Mouse (Mus musculus): ENCODE measurements at regions not wholly inside any gene's neighbourhood (a gene's known extent, or its start where the extent isn't known, plus 50 kb on each side); places are given as distances from the start of the nearest gene placed in this dataset.

GRCm38 (mm10) chr13:110929579-110929978 lies 325.2 kb upstream of the Actbl2 start:
- Histone ChIP-seq H3K27me3 (replicated peaks; ENCODE audit: control insufficient read depth, insufficient read depth, low read length) (no peaks in the 10 kb centered on the region), H3K4me1 (ENCODE audit: control insufficient read depth, insufficient read depth, low read length) (no peaks in the 10 kb centered on the region), H3K4me2 (ENCODE audit: low read depth, low read length) (no peak overlapping the region), H3K9me3 (ENCODE audit: control insufficient read depth, low read length) (no peaks in the 10 kb centered on the region), H3K27ac (replicated peaks; ENCODE audit: low read depth, low read length) (no peak overlapping the region), H3K9ac (ENCODE audit: low read depth, low read length) (no peak overlapping the region), H3K36me3 (ENCODE audit: control insufficient read depth, insufficient read depth, low read length) (no peaks in the 10 kb centered on the region), H3K4me3 (ENCODE audit: low read depth, low read length) (no peak overlapping the region)
- no peak for ATAC-seq (ENCODE audit: low read depth)
- WGBS, result 79% methylated on average over 1 of the region's 1 CpGs
- DNase-seq (ENCODE audit: low spot score), result no peak

DNA sequence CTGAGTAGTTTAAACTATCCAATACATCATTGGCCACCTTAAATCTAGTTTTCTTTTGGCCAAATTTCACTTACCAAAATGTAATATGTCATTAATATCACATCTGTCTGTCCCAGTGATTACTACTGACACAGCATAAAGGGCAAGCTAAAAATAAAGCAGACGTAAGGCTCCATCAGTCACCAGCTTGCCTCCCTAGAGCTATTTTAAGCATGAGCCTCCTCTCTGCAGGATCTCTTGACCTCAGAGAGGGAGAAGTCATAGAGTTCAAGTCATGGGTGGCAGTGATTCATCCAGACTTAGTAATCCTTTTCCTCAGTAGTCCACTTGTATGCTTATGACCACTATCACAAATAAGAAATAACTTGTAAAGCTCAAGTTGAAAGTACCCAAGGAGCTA lies 313.2 kb upstream of the Actbl2 start:
- Histone ChIP-seq H3K9ac (ENCODE audit: low read depth, low read length) (no peak overlapping the region), H3K4me3 (ENCODE audit: low read depth, low read length) (no peak overlapping the region), H3K4me2 (ENCODE audit: low read depth, low read length) (no peak overlapping the region), H3K36me3 (ENCODE audit: control insufficient read depth, insufficient read depth, low read length) (no peaks in the 10 kb centered on the region), H3K4me1 (ENCODE audit: control insufficient read depth, insufficient read depth, low read length) (peaks cover 11% of the 10 kb centered on the region; the same call in 1 of the 2 replicates), H3K27ac (replicated peaks; ENCODE audit: low read depth, low read length) (no peak overlapping the region), H3K27me3 (replicated peaks; ENCODE audit: control insufficient read depth, insufficient read depth, low read length) (no peaks in the 10 kb centered on the region), H3K9me3 (ENCODE audit: control insufficient read depth, low read length) (no peaks in the 10 kb centered on the region)
- DNase-seq (ENCODE audit: low spot score), result no peak
- WGBS, result 63% methylated on average over 1 of the region's 1 CpGs
- no peak for ATAC-seq (ENCODE audit: low read depth)

GRCm38 (mm10) chr13:110942986-110943644 lies 311.7 kb upstream of the Actbl2 start:
- ATAC-seq (ENCODE audit: low read depth), result no peak
- no peaks in the 10 kb centered on the region for H3K36me3 ChIP-seq (ENCODE audit: control insufficient read depth, insufficient read depth, low read length)
- H3K27ac ChIP-seq (replicated peaks; ENCODE audit: low read depth, low read length), result no peak overlapping the region
- H3K4me1 ChIP-seq (ENCODE audit: control insufficient read depth, insufficient read depth, low read length), result peaks cover 11% of the 10 kb centered on the region; the same call in 1 of the 2 replicates
- DNase-seq (ENCODE audit: low spot score), result no peak
- H3K9ac ChIP-seq (ENCODE audit: low read depth, low read length), result no peak overlapping the region
- H3K27me3 ChIP-seq (replicated peaks; ENCODE audit: control insufficient read depth, insufficient read depth, low read length), result no peaks in the 10 kb centered on the region
- H3K4me2 ChIP-seq (ENCODE audit: low read depth, low read length), result no peak overlapping the region
- no peak overlapping the region for H3K4me3 ChIP-seq (ENCODE audit: low read depth, low read length)
- WGBS, result 79% methylated on average over 4 of the region's 4 CpGs
- H3K9me3 ChIP-seq (ENCODE audit: control insufficient read depth, low read length), result no peaks in the 10 kb centered on the region

DNA sequence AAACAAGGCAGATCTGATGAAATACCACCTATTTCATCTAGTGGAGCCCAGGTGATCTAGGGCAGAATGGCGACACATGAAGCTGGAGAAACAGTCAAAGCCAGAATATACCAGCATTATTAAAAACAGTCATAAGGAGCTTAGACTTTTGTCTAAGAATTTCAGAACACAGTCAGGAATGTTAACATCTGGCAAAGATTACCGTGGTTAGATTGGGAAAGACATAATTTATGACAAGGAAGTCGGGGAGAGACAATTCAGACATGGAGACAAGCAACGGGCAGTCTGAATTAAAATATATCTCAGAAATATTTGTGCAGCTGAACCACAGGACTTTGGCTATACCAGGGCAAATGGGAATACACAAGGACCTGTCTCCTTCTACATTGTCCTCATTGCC lies 310.8 kb upstream of the Actbl2 start:
- Histone ChIP-seq H3K36me3 (ENCODE audit: control insufficient read depth, insufficient read depth, low read length) (no peaks in the 10 kb centered on the region), H3K9me3 (ENCODE audit: control insufficient read depth, low read length) (no peaks in the 10 kb centered on the region), H3K27me3 (replicated peaks; ENCODE audit: control insufficient read depth, insufficient read depth, low read length) (no peaks in the 10 kb centered on the region), H3K4me3 (ENCODE audit: low read depth, low read length) (no peak overlapping the region), H3K27ac (replicated peaks; ENCODE audit: low read depth, low read length) (no peak overlapping the region), H3K9ac (ENCODE audit: low read depth, low read length) (no peak overlapping the region), H3K4me2 (ENCODE audit: low read depth, low read length) (no peak overlapping the region), H3K4me1 (ENCODE audit: control insufficient read depth, insufficient read depth, low read length) (peaks cover 11% of the 10 kb centered on the region; the same call in 1 of the 2 replicates)
- ATAC-seq (ENCODE audit: low read depth) (no peak), DNase-seq (ENCODE audit: low spot score) (peak; percentile 54)
- WGBS, result 27% methylated on average over 4 of the region's 4 CpGs

DNA sequence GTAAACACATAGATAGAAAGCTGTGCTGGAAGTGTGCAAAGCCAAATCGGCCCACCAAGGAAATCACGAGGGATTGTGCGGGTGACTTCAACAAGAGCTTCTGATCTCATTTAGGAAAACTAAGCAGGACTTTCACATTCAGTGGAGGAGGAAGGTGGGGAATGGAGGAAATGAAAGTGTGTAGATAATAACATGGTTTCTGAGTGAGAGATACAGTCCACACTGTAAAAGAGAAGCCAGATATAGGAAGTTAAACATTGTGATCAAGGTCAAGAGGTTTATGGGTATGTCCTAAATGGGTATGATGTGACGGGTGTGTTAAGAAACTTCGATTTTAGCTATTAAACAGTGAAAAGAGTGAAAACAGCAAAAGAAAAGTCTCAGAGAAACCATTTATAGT lies 310.1 kb upstream of the Actbl2 start:
- H3K27me3 ChIP-seq (replicated peaks; ENCODE audit: control insufficient read depth, insufficient read depth, low read length), result no peaks in the 10 kb centered on the region
- peaks cover 11% of the 10 kb centered on the region; the same call in 1 of the 2 replicates for H3K4me1 ChIP-seq (ENCODE audit: control insufficient read depth, insufficient read depth, low read length)
- H3K27ac ChIP-seq (replicated peaks; ENCODE audit: low read depth, low read length), result no peak overlapping the region
- no peak for DNase-seq (ENCODE audit: low spot score)
- H3K4me2 ChIP-seq (ENCODE audit: low read depth, low read length), result no peak overlapping the region
- no peak for ATAC-seq (ENCODE audit: low read depth)
- no peak overlapping the region for H3K9ac ChIP-seq (ENCODE audit: low read depth, low read length)
- 87% methylated on average over 5 of the region's 5 CpGs for WGBS
- H3K9me3 ChIP-seq (ENCODE audit: control insufficient read depth, low read length), result no peaks in the 10 kb centered on the region
- no peaks in the 10 kb centered on the region for H3K36me3 ChIP-seq (ENCODE audit: control insufficient read depth, insufficient read depth, low read length)
- H3K4me3 ChIP-seq (ENCODE audit: low read depth, low read length), result no peak overlapping the region

- Histone ChIP-seq H3K36me3 (ENCODE audit: control insufficient read depth, insufficient read depth, low read length) (no peaks in the 10 kb centered on the region), H3K27me3 (replicated peaks; ENCODE audit: control insufficient read depth, insufficient read depth, low read length) (no peaks in the 10 kb centered on the region), H3K9me3 (ENCODE audit: control insufficient read depth, low read length) (peaks cover 9% of the 10 kb centered on the region), H3K9ac (ENCODE audit: low read depth, low read length) (no peak overlapping the region), H3K4me3 (ENCODE audit: low read depth, low read length) (no peak overlapping the region), H3K4me1 (ENCODE audit: control insufficient read depth, insufficient read depth, low read length) (no peaks in the 10 kb centered on the region), H3K4me2 (ENCODE audit: low read depth, low read length) (no peak overlapping the region), H3K27ac (replicated peaks; ENCODE audit: low read depth, low read length) (no peak overlapping the region)
- no peak for DNase-seq (ENCODE audit: low spot score)
- no peak for ATAC-seq (ENCODE audit: low read depth)
- WGBS, result 48% methylated on average over 5 of the region's 5 CpGs
These were observed 294.6 kb upstream of the Actbl2 start for GRCm38 (mm10) chr13:110960212-110960611.

DNA sequence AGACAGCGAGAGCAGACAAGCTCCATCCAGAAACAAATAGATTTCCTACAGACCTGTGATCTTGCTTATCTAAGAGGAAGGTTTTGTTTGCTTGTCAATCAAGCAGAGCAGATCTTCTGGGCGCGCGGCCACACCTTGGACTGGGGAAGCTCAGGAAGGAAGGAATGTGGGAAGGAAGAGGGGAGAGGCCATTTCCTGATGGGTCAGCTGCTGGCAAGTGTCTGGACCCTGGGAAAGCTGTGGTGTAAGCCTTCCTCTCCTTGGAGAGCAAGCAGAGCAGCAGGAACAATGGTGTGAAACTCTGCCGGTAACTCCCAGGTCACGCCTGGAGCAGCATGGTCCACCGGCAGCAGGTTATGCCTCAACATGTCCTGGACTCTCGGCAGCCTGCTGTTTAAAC lies 287.7 kb upstream of the Actbl2 start:
- H3K9ac ChIP-seq (ENCODE audit: low read depth, low read length), result no peak overlapping the region
- WGBS, result 40% methylated on average over 8 of the region's 8 CpGs
- no peaks in the 10 kb centered on the region for H3K36me3 ChIP-seq (ENCODE audit: control insufficient read depth, insufficient read depth, low read length)
- no peak overlapping the region for H3K4me2 ChIP-seq (ENCODE audit: low read depth, low read length)
- peaks cover 8% of the 10 kb centered on the region for H3K4me1 ChIP-seq (ENCODE audit: control insufficient read depth, insufficient read depth, low read length)
- no peak for ATAC-seq (ENCODE audit: low read depth)
- DNase-seq (ENCODE audit: low spot score), result peak; percentile 31
- H3K4me3 ChIP-seq (ENCODE audit: low read depth, low read length), result no peak overlapping the region
- H3K9me3 ChIP-seq (ENCODE audit: control insufficient read depth, low read length), result no peaks in the 10 kb centered on the region
- no peaks in the 10 kb centered on the region for H3K27me3 ChIP-seq (replicated peaks; ENCODE audit: control insufficient read depth, insufficient read depth, low read length)
- H3K27ac ChIP-seq (replicated peaks; ENCODE audit: low read depth, low read length), result peak overlapping the region; percentile 45; the same call in 1 of the 2 replicates

- Histone ChIP-seq H3K9me3 (ENCODE audit: control insufficient read depth, low read length) (no peaks in the 10 kb centered on the region), H3K36me3 (ENCODE audit: control insufficient read depth, insufficient read depth, low read length) (no peaks in the 10 kb centered on the region), H3K27ac (replicated peaks; ENCODE audit: low read depth, low read length) (peak overlapping the region; percentile 45; the same call in 1 of the 2 replicates), H3K4me2 (ENCODE audit: low read depth, low read length) (no peak overlapping the region), H3K27me3 (replicated peaks; ENCODE audit: control insufficient read depth, insufficient read depth, low read length) (no peaks in the 10 kb centered on the region), H3K9ac (ENCODE audit: low read depth, low read length) (no peak overlapping the region), H3K4me1 (ENCODE audit: control insufficient read depth, insufficient read depth, low read length) (peaks cover 8% of the 10 kb centered on the region), H3K4me3 (ENCODE audit: low read depth, low read length) (no peak overlapping the region)
- ATAC-seq (ENCODE audit: low read depth), result peak; percentile 96
- WGBS, result 38% methylated on average over 5 of the region's 5 CpGs
- peak; percentile 95 for DNase-seq (ENCODE audit: low spot score)
These were observed 286.9 kb upstream of the Actbl2 start for GRCm38 (mm10) chr13:110967626-110968506.
